8 mouse cellular contexts compared by ENCODE assay signal in the genomic region with DNA sequence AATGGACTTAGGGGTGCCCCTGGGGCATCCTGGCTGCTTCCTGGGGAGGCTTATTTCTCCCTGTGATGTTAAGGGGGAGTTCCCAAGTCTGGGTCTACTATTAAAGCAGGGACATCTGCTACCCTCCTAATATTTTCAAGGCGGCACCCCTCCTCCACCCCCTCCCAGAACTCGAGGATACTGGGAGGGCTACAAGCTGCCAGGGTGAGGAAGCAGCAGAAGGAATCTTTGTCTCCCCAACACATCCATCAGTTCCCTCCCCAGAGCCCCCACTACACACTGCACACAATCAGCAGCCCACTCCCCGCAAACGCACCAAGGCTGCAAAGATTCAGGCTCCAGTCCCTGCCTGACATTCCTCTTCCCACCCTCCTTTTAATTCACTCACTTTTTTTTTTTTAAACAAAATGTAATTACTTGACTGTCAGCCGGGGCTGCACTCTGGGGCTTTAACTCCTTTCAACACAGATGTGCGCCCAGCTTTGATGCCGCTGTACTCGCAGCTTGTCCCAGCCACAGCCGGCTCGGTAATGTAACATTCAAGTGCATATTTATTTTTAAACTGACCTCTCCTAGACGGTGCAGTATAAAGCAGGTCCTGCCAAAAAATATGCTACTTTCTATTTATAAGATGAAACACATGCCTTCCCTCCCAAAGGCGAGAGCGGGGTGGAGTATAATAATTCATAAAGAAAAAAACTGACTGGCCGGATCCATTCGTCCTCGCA. TPM values are rescaled to one million over a fixed set of nuclear protein-coding genes. Genes with fewer than 3 reads are reported as not detected.
DNase-seq lines count a peak whose midpoint lies in the region; ATAC-seq and TF ChIP-seq lines count a peak whose summit lies in the region.

No protein-coding gene starts in this region.

- TF ChIP-seq POLR2A in kidney, adult 2 months (IDR thresholded peaks at IDR 0.05; ENCODE audit: low read depth, low read length): no peak
- no peak for TF ChIP-seq POLR2A in small intestine, adult 2 months (IDR thresholded peaks at IDR 0.05; ENCODE audit: low read depth, low read length)

- 0 out of 2 replicates have a peak overlapping the region, but pooled peaks have one; percentile 71 for H3K27ac ChIP-seq in kidney, adult 2 months (ENCODE audit: insufficient read depth, low read depth, low read length)
- H3K27ac ChIP-seq in embryonic facial prominence, embryonic 10.5 days (replicated peaks): peak overlapping the region; percentile 84
- peak overlapping the region; percentile 97 for H3K27ac ChIP-seq in heart, postnatal 0 days (ENCODE audit: low read depth)
- peak overlapping the region; percentile 91 for H3K27ac ChIP-seq in liver, embryonic 12.5 days
- peak overlapping the region; percentile 75 for H3K27ac ChIP-seq in small intestine, adult 2 months (ENCODE audit: insufficient read depth, low read depth, low read length)

- TF ChIP-seq CTCF in kidney, adult 2 months (conservative IDR thresholded peaks at IDR 0.05; ENCODE audit: insufficient read depth, insufficient read length, low read depth, low read length): no peak
- TF ChIP-seq CTCF in heart, postnatal 0 days (IDR thresholded peaks at IDR 0.05; ENCODE audit: low read depth): no peak
- no peak for TF ChIP-seq CTCF in small intestine, adult 2 months (IDR thresholded peaks at IDR 0.05; ENCODE audit: extremely low read depth, insufficient read length, insufficient replicate concordance, low read depth, low read length)

- 22% methylated on average over 16 of the region's 16 CpGs for WGBS in kidney, adult 2 months
- WGBS in embryonic facial prominence, embryonic 10.5 days: 3% methylated on average over 16 of the region's 16 CpGs
- WGBS in heart, postnatal 0 days: 6% methylated on average over 16 of the region's 16 CpGs
- whole genome bisulfite sequencing in liver, embryonic 12.5 days (ENCODE audit: insufficient replicate concordance): 12% methylated on average over 16 of the region's 16 CpGs
- 30% methylated on average over 16 of the region's 16 CpGs for WGBS in small intestine, adult 2 months

- H3K36me3 ChIP-seq in kidney, adult 2 months (ENCODE audit: control insufficient read depth, insufficient read depth, low read length): no peaks in the 10 kb centered on the region
- H3K36me3 ChIP-seq in embryonic facial prominence, embryonic 10.5 days (replicated peaks): no peaks in the 10 kb centered on the region
- peaks cover 3% of the 10 kb centered on the region; the same call in 1 of the 2 replicates for H3K36me3 ChIP-seq in heart, postnatal 0 days (replicated peaks; ENCODE audit: control insufficient read depth, insufficient read depth, low read length)
- peaks cover 33% of the 10 kb centered on the region for H3K36me3 ChIP-seq in liver, embryonic 12.5 days
- H3K36me3 ChIP-seq in small intestine, adult 2 months (ENCODE audit: control insufficient read depth, insufficient read depth, low read length): no peaks in the 10 kb centered on the region

- H3K4me3 ChIP-seq in kidney, adult 2 months (ENCODE audit: insufficient read depth, low read depth, low read length): peak overlapping the region; percentile 77
- H3K4me3 ChIP-seq in embryonic facial prominence, embryonic 10.5 days: peak overlapping the region; percentile 77
- H3K4me3 ChIP-seq in heart, postnatal 0 days (ENCODE audit: low read depth, low read length): peak overlapping the region; percentile 74
- H3K4me3 ChIP-seq in liver, embryonic 12.5 days: peak overlapping the region; percentile 86
- peak overlapping the region; percentile 74 for H3K4me3 ChIP-seq in small intestine, adult 2 months (ENCODE audit: low read depth, low read length)

- peak overlapping the region; percentile 82 for H3K9ac ChIP-seq in heart, postnatal 0 days (replicated peaks; ENCODE audit: low read depth, low read length)
- H3K9ac ChIP-seq in liver, embryonic 12.5 days: peak overlapping the region; percentile 95

- TF ChIP-seq EP300 in heart, postnatal 0 days (IDR thresholded peaks at IDR 0.05; ENCODE audit: low read depth): no peak

- no peaks in the 10 kb centered on the region for H3K27me3 ChIP-seq in kidney, adult 2 months (replicated peaks; ENCODE audit: control insufficient read depth, insufficient read depth, low read length)
- H3K27me3 ChIP-seq in embryonic facial prominence, embryonic 10.5 days (replicated peaks; ENCODE audit: low read depth, poor library complexity, severe bottlenecking): peaks cover 77% of the 10 kb centered on the region
- no peaks in the 10 kb centered on the region for H3K27me3 ChIP-seq in heart, postnatal 0 days (ENCODE audit: control insufficient read depth, insufficient read depth, low read length)
- H3K27me3 ChIP-seq in liver, embryonic 12.5 days (replicated peaks): peaks cover 13% of the 10 kb centered on the region; the same call in 1 of the 2 replicates
- H3K27me3 ChIP-seq in small intestine, adult 2 months (ENCODE audit: control insufficient read depth, insufficient read depth, low read length): peaks cover 14% of the 10 kb centered on the region

- H3K4me1 ChIP-seq in kidney, adult 2 months (ENCODE audit: control insufficient read depth, insufficient read depth, low read length): 0 out of 2 replicates have a peak, but pooled peaks cover 3% of the 10 kb centered on the region
- H3K4me1 ChIP-seq in embryonic facial prominence, embryonic 10.5 days: peaks cover 45% of the 10 kb centered on the region
- H3K4me1 ChIP-seq in heart, postnatal 0 days (ENCODE audit: control insufficient read depth, insufficient read depth): peaks cover 45% of the 10 kb centered on the region
- H3K4me1 ChIP-seq in liver, embryonic 12.5 days: peaks cover 63% of the 10 kb centered on the region
- peaks cover 7% of the 10 kb centered on the region; the same call in 1 of the 2 replicates for H3K4me1 ChIP-seq in small intestine, adult 2 months (ENCODE audit: control insufficient read depth, insufficient read depth, insufficient read length, low read length)

- ATAC-seq in heart, postnatal 0 days (ENCODE audit: insufficient read depth, low read depth): peak; percentile 67
- no peak for ATAC-seq in liver, embryonic 12.5 days

- peak; percentile 36 for DNase-seq in kidney, adult 2 months
- DNase-seq in kidney, adult 8-10 months: no peak
- DNase-seq in embryonic facial prominence, embryonic 10.5 days (ENCODE audit: low spot score): peak; percentile 44
- DNase-seq in heart, postnatal 0 days (ENCODE audit: low spot score): peak; percentile 86
- DNase-seq in ovary, adult 18-20 months (ENCODE audit: low spot score): no peak
- DNase-seq in cerebellum, postnatal 25 days: no peak

- H3K9me3 ChIP-seq in embryonic facial prominence, embryonic 10.5 days: no peaks in the 10 kb centered on the region
- H3K9me3 ChIP-seq in heart, postnatal 0 days (replicated peaks; ENCODE audit: control insufficient read depth, low read length): no peaks in the 10 kb centered on the region
- no peaks in the 10 kb centered on the region for H3K9me3 ChIP-seq in liver, embryonic 12.5 days (replicated peaks)

- peak overlapping the region; percentile 100 for H3K4me2 ChIP-seq in heart, postnatal 0 days (ENCODE audit: low read depth, low read length)
- H3K4me2 ChIP-seq in liver, embryonic 12.5 days: peak overlapping the region; percentile 98

RNA-seq across cellular contexts. Expression of a gene that starts 1.3 kb away (rescaled TPM):
- 12.0 and 14.2 TPM in 2 replicates for polyA plus RNA-seq in kidney, adult 2 months (2012; rRNA removed)
- polyA plus RNA-seq in embryonic facial prominence, embryonic 10.5 days (2016; fragmentation: Nextera tagmentation; extraction: Ambion mirVana): 17.0 and 18.8 TPM in 2 replicates
- 32.9 and 37.5 TPM in 2 replicates for total RNA-seq in heart, postnatal 0 days (2014; rRNA removed; ENCODE audit: low replicate concordance)
- polyA plus RNA-seq in heart, postnatal 0 days (2015; fragmentation: Nextera tagmentation; extraction: Ambion mirVana): 74.4 and 87.0 TPM in 2 replicates
- polyA plus RNA-seq in liver, embryonic 12.5 days (2016; fragmentation: Nextera tagmentation; extraction: Ambion mirVana): 61.1 and 64.3 TPM in 2 replicates
- 4.4 and 5.0 TPM in 2 replicates for polyA plus RNA-seq in small intestine, adult 2 months (2012; rRNA removed)

Comparison
In these comparisons a context has a peak if more than half of its experiments do, and no peak if none do; other contexts are left out.
1. DNase-seq: peak in kidney, adult 2 months (single experiment), embryonic facial prominence, embryonic 10.5 days (single experiment) and heart, postnatal 0 days (single experiment); none in kidney, adult 8-10 months (0 of 2), ovary, adult 18-20 months (single experiment) and cerebellum, postnatal 25 days (0 of 2).
2. Peak in every context shown above with its lines, with median percentiles within 50 percentile points of each other: H3K27ac ChIP-seq and H3K4me3 ChIP-seq.